Mouse (Mus musculus) embryo, embryonic 11.5 days (tissue): ENCODE data around the gene Tnfrsf14.
A peak's percentile ranks its signal among the peaks of the same experiment; 100 is the strongest.

Experiments used
- DNase-seq: peaks from one replicate; pipeline ENCODE4 v3.0.0-alpha.2; 2012; ENCODE audit warnings: low read depth, low spot score

The Tnfrsf14 gene

GRCm38 (mm10) chr4:154928395-154929087 lies at the start of gene Tnfrsf14:
Tnfrsf14 (minus strand) TSS chr4:154928563.
- no peak for DNase-seq

- no peak for DNase-seq
Observed at GRCm38 (mm10) chr4:154974163-154974611, 45.8 kb upstream of the Tnfrsf14 start.

DNA sequence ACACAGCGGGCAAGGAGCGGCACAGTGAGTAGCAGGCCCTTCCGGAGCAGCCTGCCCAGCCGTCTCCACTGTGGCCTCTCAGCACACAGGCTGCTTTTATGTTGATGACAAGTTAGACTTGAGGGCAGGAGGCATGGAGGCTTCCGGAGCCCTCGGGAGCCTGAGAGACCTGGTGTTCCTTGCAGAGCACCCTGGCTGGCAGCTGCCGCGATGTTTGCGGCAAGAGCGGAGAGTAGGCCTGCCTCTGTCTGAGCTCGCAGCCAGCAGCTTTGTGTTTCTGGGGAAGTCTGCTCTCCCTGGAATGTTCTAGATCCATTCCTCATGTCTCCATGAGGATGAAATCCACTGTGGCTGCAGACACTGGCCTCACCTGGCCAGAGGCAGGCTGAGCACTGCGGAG lies 44.2 kb upstream of the Tnfrsf14 start:
- DNase-seq: no peak

DNA sequence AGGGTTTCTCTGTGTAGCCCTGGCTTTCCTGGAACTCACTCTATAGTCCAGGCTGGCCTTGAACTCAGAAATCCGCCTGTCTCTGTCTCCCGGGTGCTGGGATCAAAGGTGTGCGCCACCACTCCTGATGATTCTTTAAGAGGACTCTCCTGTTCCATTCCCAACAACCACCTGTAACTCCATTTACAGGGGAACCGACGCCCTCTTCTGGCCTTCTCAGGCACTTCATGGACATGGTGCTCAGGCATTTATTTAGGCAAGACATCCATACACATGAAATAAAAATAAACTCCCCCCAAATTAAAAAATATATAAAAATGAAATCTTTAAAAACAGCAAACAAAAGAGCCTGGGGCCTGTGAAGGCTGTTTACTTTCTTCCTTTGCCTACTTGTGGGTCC lies 38.8 kb upstream of the Tnfrsf14 start:
- no peak for DNase-seq

- no peak for DNase-seq
Observed at GRCm38 (mm10) chr4:154965856-154966255, 37.5 kb upstream of the Tnfrsf14 start.

- DNase-seq: no peak
Observed at GRCm38 (mm10) chr4:154964581-154965235, 36.3 kb upstream of the Tnfrsf14 start.

DNA sequence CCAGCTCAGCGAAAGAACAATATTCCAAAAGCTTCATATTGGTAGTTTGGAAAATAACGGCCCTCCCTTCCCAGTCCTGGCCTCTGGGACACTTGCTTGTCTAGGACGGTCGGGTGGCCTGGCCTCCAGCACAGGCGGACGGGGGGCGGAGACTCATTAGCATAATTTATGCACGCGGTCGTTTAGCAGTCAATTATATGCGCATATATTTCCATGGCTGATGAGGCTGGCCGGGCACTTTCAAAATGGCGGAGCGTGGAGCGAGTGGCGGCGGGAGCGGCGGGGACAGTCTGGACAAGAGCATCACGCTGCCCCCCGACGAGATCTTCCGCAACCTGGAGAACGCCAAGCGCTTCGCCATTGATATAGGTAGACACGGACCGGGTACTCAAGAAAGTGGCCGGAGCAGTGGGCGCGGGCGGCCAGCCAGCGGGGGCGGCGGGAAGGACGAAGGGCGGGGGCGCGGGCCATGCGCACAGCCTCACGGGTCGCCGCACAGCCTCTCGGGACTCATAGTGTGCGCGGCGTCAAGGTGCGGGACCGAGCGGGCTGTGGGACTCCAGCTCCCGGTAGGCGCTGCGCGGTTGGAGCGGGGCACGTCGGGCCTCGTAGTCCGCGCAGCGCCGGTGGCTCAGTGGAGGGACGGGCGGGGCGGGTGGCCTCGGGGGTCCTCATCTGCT lies 35.7 kb upstream of the Tnfrsf14 start, which contains the start of gene Pank4:
Gene Pank4, plus strand, starts transcription at position 223 of the 680 bp plus-strand sequence.
- DNase-seq: peak; percentile 85

DNA sequence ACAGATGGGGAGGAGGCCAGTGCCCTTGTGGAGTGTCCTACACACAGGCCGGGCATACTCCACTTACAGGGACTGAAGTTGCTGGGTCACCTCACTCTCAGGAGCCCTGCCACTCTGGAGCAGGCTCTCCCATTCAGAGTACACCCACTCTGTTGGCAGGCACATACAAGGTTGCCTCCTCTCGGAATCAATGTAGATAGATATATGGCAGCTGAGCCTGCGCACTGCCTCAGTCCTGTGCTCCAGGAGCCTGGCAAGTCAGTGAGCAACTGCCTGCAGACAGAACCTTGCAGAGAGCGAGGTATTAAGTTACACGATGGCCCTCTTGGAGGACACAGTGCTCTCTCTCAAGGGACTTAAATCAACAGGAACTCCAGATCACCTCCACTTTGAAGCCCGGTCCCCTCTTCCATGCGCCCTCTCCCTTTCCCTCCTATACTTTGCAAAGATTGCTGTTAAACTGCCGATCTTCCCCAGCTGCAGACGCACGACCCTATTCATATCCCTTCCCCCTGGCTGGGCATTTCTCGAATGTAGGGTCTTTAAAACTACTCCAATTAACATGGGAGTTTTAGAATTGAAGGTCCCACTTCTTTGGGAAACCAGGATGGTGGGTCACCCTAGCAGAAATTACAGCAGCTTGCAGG lies 35.0 kb upstream of the Tnfrsf14 start:
- no peak for DNase-seq

DNA sequence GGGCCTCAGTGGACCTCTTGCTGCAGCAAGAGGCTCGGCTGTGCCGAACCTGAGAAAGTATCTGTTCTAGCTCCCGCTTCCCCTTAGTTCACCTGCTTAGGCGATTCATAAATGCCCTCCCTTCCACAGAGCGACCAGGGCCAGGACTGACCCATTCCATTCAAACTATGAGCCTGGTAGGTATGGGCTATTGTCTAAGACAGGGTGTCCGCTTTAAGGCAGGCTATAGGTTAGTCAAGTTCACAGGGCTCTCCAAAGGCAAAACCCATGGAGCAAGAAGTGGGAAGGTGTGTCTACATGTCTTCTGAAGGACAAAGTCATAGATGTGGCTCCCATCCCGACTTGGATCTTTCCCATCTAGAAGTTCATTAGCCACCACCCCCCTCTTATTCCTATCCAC lies 34.3 kb upstream of the Tnfrsf14 start:
- DNase-seq: no peak

DNA sequence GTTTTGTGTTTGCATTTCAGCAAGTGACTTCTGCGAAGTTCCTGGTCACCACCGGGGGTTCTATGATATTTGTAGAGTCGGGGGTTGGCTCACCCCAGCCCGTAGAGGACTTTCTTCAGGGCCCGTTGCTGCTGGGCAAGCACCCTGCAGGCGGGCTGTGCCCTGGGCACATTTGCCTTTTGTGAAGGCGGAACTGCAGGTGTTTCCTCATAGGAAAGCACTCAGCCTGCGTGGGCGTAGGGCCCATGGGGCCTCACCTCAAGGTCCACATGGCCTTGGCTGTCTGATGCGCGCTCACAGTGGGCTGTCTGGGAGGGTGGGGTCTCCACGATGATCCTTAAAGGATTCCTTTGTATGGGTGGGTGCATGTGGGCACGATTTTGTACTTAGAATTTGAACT lies 33.5 kb upstream of the Tnfrsf14 start:
- DNase-seq: no peak

DNA sequence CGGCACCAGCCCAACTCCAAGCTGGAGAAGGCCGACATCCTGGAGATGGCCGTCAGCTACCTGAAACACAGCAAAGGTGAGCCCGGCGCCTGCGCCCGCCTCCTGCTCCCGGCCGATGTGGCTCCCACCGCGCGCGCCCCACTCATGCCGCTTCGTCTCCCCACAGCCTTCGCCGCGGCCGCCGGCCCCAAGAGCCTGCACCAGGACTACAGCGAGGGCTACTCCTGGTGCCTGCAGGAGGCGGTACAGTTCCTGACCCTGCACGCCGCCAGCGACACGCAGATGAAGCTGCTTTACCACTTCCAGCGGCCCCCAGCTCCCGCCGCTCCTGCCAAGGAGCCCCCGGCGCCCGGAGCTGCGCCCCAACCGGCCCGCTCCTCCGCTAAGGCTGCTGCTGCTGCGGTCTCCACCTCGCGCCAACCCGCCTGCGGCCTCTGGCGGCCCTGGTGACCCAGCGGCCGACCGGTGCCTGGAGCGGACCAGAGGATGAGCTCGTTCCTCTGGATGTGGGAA lies 32.9 kb upstream of the Tnfrsf14 start:
- DNase-seq: no peak

DNA sequence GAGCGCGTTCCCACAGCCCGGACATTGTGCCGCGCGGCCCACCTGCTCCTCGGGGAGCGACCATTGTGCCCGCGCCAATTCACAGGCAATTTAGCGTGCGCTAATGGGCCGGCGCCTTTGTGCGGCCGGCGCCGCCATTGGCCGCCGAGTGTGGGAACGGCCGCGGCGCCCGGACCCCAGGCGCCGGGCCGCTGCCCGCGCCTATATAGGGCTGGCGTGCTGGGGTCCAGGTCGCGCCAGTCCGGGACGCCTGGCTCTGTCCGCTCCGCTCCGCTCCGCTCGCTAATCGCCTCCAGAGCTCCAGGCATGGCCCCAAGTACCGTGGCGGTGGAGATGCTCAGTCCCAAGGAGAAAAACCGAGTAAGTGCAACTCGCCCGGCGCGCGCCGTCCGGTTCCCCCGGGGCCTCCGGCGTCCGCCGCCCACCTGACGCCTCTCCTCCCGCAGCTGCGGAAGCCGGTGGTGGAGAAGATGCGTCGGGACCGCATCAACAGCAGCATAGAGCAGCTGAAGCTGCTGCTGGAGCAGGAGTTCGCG lies 32.4 kb upstream of the Tnfrsf14 start, which contains the start of gene Hes5:
Gene Hes5, plus strand, starts transcription at position 234 of the 536 bp plus-strand sequence.
- DNase-seq: no peak

GRCm38 (mm10) chr4:154960021-154960689 lies 31.8 kb upstream of the Tnfrsf14 start:
- no peak for DNase-seq

- no peak for DNase-seq
Observed at GRCm38 (mm10) chr4:154958621-154959020, 30.3 kb upstream of the Tnfrsf14 start.

DNA sequence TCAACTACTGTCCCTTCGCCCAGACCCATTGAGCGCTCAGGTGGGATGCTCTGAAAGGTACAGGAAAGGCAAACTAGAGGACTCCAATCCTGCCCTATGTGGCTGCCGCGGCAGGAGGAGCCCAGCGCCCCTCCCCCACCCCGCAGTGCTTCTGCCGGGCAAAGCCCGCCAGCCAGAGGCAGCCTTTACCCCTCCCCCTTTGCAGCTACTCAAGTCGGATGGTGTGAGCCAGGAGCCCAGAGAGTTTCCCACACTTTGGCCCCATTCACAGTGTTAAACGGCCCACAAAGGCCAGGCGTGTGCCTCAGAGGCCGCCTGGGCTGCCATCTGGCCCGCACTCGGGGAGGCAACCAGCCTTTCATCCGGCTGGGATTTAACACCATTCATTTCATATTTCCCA lies 29.8 kb upstream of the Tnfrsf14 start:
- DNase-seq: peak; percentile 72

GRCm38 (mm10) chr4:154957289-154957993 lies 29.1 kb upstream of the Tnfrsf14 start:
- DNase-seq: no peak

DNA sequence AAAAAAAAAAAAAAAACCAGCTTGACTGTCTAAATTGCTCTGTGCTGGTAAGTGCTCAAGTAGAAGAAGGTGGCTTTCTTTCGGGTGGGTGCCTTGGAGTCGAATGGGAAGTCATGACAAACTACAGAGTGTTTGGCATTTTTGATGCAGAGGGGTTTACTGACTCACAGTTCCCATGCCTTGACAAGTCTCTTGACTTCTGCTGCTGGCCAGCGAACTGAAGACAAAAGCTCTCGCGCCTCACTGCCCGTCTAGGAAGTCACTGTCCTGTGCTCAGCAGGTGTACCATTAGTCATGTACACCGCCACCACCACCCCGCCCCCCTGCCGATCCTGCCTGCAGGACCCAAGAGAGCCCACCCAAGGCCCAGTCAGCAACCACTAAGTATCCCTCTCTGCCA lies 28.2 kb upstream of the Tnfrsf14 start:
- DNase-seq: no peak

DNA sequence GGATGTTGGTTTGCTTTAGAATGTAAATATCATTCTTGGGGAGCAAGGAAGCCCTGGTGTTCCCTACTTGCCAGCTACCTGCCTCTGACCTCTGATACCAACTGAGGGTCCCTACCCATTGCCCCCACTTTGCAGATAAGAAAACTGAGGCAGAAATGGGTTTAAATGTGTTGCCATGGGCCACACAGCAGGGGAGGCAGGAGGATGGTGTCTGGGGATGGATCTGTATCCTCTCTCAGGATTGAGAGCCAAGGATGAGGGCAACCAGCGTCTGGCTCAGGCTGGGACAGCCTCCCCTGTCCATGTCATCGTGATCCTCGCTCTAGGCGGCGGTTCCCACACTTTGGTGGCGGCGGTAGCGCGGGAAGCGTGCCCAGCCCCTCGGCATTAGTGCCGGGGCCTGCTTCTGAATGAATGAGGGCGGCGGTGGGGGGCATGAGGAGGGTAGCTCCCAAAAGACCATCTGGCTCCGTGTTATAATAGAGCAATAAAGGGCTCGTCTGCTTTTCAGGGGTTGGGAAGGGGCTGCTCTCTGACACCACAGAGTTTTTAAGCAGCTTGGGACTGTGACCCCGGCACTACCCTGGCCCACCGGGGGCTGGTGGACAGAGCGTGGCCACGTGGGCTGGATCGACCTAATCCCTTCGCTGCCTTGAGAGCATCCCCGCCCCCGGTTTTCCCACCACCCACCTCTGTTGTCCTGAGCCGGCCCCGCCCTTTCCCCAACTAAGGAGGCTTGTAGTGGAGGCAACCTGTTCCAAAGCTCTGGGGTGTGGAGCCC lies 24.3 kb upstream of the Tnfrsf14 start:
- DNase-seq: no peak

GRCm38 (mm10) chr4:154949589-154949982 lies 21.2 kb upstream of the Tnfrsf14 start:
- DNase-seq: no peak
